Mouse (Mus musculus) brain, embryonic 14.5 days (tissue): Measurements from ENCODE around the gene Mid1.
"Not testable (repeated sequence)": the region's sequence is repeated elsewhere in the genome, so short reads cannot be mapped to it uniquely, and the experiment has no call there.

Source experiments
- CTCF ChIP-seq: fragments of 200-500 bp; IDR thresholded peaks from 2 replicates; pipeline ENCODE4 v1.5.1; 2012; ENCODE audit warnings: inconsistent platforms, mild to moderate bottlenecking, moderate library complexity, borderline replicate concordance; ENCODE audit not compliant: insufficient read depth, insufficient read length; ENCODE audit errors: extremely low read depth
- POLR2A ChIP-seq: fragments of 200-500 bp; IDR thresholded peaks from 2 replicates; pipeline ENCODE4 v1.6.1; 2012; ENCODE audit warnings: mild to moderate bottlenecking, inconsistent platforms, borderline replicate concordance; ENCODE audit not compliant: poor library complexity, insufficient read depth, insufficient read length, severe bottlenecking; ENCODE audit errors: extremely low read depth

DNA sequence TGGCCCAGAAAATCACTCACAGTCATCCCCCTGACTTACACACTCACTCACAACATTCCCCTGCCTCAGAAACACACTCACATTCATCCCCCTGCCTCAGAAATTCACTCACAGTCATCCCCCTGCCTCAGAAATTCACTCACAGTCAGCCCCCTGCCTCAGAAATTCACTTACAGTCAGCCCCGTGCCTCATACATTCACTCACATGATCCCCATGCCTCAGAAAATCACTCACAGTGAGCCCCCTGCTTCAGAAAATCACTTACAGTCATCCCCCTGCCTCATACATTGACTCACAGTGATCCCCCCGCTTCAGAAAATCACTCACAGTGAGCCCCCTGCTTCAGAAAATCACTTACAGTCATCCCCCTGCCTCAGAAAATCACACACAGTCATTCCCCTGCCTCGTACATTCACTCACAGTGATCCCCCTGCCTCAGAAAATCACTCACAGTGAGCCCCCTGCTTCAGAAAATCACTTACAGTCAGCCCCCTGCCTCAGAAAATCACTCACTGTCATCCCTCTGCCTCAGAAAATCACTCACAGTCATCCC lies 321.8 kb downstream of the Mid1 start:
- not testable (repeated sequence) for TF ChIP-seq CTCF, POLR2A
